Mouse (Mus musculus) heart, postnatal 0 days (tissue): ENCODE data around the gene Atp5s. TPM values are rescaled to one million over a fixed set of nuclear protein-coding genes. Genes with fewer than 3 reads are reported as not detected.

ENCODE experiments used
- ATAC-seq: fragments of 200-750 bp; cut with Nextera tagmentation; 2 replicates; pipeline ENCODE4 v1.8.0; 2017; ENCODE audit warnings: low read depth, moderate number of reproducible peaks, moderate library complexity; ENCODE audit not compliant: insufficient read depth
- DNase-seq: peaks from one replicate; pipeline ENCODE4 v3.0.0-alpha.2; 2016; ENCODE audit warnings: low spot score
- H3K27ac ChIP-seq: fragments of 300-500 bp; sonication (generic); 2 replicates; pipeline ENCODE4 v1.5.1; 2014; ENCODE audit warnings: low read depth, mild to moderate bottlenecking
- H3K27me3 ChIP-seq: fragments of 300-500 bp; sonication (generic); 2 replicates; pipeline ENCODE4 v1.6.1; 2014; ENCODE audit warnings: low read length, mixed read lengths; ENCODE audit not compliant: control insufficient read depth, insufficient read depth
- H3K36me3 ChIP-seq: fragments of 300-500 bp; sonication (generic); replicated peaks from 2 replicates; pipeline ENCODE4 v1.6.1; 2014; ENCODE audit warnings: low read length, mixed read lengths; ENCODE audit not compliant: control insufficient read depth, insufficient read depth
- H3K4me1 ChIP-seq: fragments of 300-500 bp; sonication (generic); 2 replicates; pipeline ENCODE4 v1.6.1; 2014; ENCODE audit warnings: antibody characterized with exemption; ENCODE audit not compliant: control insufficient read depth, insufficient read depth
- H3K4me2 ChIP-seq: fragments of 300-500 bp; sonication (generic); 2 replicates; pipeline ENCODE4 v1.6.1; 2014; ENCODE audit warnings: low read depth, mild to moderate bottlenecking, low read length, moderate library complexity
- H3K4me3 ChIP-seq: fragments of 300-500 bp; sonication (generic); 2 replicates; pipeline ENCODE4 v1.5.1; 2014; ENCODE audit warnings: low read depth, low read length
- H3K9ac ChIP-seq: fragments of 300-500 bp; sonication (generic); replicated peaks from 2 replicates; pipeline ENCODE4 v1.6.1; 2014; ENCODE audit warnings: low read depth, low read length, mixed read lengths
- H3K9me3 ChIP-seq: fragments of 300-500 bp; sonication (generic); replicated peaks from 2 replicates; pipeline ENCODE4 v1.6.1; 2016; ENCODE audit warnings: low read length; ENCODE audit not compliant: control insufficient read depth
- CTCF ChIP-seq: IDR thresholded peaks from 2 replicates; pipeline ENCODE4 v1.5.1; 2016; ENCODE audit warnings: antibody characterized with exemption, control low read depth, low read depth
- EP300 ChIP-seq: IDR thresholded peaks from 2 replicates; pipeline ENCODE4 v1.6.1; 2016; ENCODE audit warnings: antibody characterized with exemption, low read depth
- WGBS: fragments of 180-500 bp; shearing (Covaris S2); extraction: QIAGEN DNeasy Blood & Tissue Kit; methylation state at CpG from one replicate; pipeline ENCODE4 v1.1.7; 2014; 5-methylcytosine and 5-hydroxymethylcytosine counted together
- polyA plus RNA-seq: library from polyadenylated mRNA; unstranded; fragments of >200 nt; fragmentation: Nextera tagmentation; extraction: Ambion mirVana; gene quantifications from 2 replicates; pipeline ENCODE4 v1.2.1, GENCODE M21; 2015
- total RNA-seq: library from RNA; depleted of rRNA; stranded (reverse); fragments of >200 nt; gene quantifications from 2 replicates; pipeline ENCODE4 v1.2.3, GENCODE M21; 2014; ENCODE audit warnings: low replicate concordance

Atp5s gene
- total and polyA plus RNA-seq, 2 experiments from 2014 or later = 8.9 to 40.9 TPM

GRCm38 (mm10) chr12:69760743-69761406, 36.1 kb downstream of the Atp5s start:
- no peaks in the 10 kb centered on the region for H3K36me3 ChIP-seq
- H3K9ac ChIP-seq = no peak overlapping the region
- no peak for DNase-seq
- H3K4me1 ChIP-seq = peaks cover 21% of the 10 kb centered on the region
- no peaks in the 10 kb centered on the region for H3K27me3 ChIP-seq
- TF ChIP-seq EP300 (no peak), CTCF (no peak)
- no peak overlapping the region for H3K4me2 ChIP-seq
- no peaks in the 10 kb centered on the region for H3K9me3 ChIP-seq
- 82% methylated on average over 20 of the region's 20 CpGs for WGBS
- peak overlapping the region; percentile 5; the same call in 1 of the 2 replicates for H3K27ac ChIP-seq
- H3K4me3 ChIP-seq = no peak overlapping the region
- no peak for ATAC-seq

- DNase-seq (no peak), ATAC-seq (no peak)
- no peak overlapping the region for H3K4me2 ChIP-seq
- H3K27ac ChIP-seq = peak overlapping the region; percentile 17; the same call in 1 of the 2 replicates
- no peak overlapping the region for H3K4me3 ChIP-seq
- peaks cover 17% of the 10 kb centered on the region for H3K4me1 ChIP-seq
- H3K36me3 ChIP-seq = no peaks in the 10 kb centered on the region
- H3K27me3 ChIP-seq = no peaks in the 10 kb centered on the region
- no peaks in the 10 kb centered on the region for H3K9me3 ChIP-seq
- no peak overlapping the region for H3K9ac ChIP-seq
- WGBS = 57% methylated on average over 2 of the region's 2 CpGs
- TF ChIP-seq EP300 (peak; percentile 93), CTCF (no peak)
Observed at GRCm38 (mm10) chr12:69761603-69762002, 36.9 kb downstream of the Atp5s start.

GRCm38 (mm10) chr12:69765543-69765942, 40.8 kb downstream of the Atp5s start:
- 80% methylated on average over 9 of the region's 9 CpGs for WGBS
- ATAC-seq = no peak

GRCm38 (mm10) chr12:69766185-69766904, 41.6 kb downstream of the Atp5s start:
- H3K27me3 ChIP-seq = no peaks in the 10 kb centered on the region
- WGBS = 78% methylated on average over 10 of the region's 10 CpGs
- TF ChIP-seq EP300 (no peak), CTCF (no peak)
- ATAC-seq (no peak), DNase-seq (no peak)
- H3K9me3 ChIP-seq = no peaks in the 10 kb centered on the region
- no peak overlapping the region for H3K4me2 ChIP-seq
- no peak overlapping the region for H3K4me3 ChIP-seq
- H3K4me1 ChIP-seq = no peaks in the 10 kb centered on the region
- no peak overlapping the region for H3K27ac ChIP-seq
- no peaks in the 10 kb centered on the region for H3K36me3 ChIP-seq
- no peak overlapping the region for H3K9ac ChIP-seq

More at GRCm38 (mm10) chr12:69765543-69765942, 40.8 kb downstream of the Atp5s start:
- Histone ChIP-seq H3K4me3 (no peak overlapping the region), H3K27ac (no peak overlapping the region), H3K4me2 (no peak overlapping the region), H3K4me1 (no peaks in the 10 kb centered on the region), H3K36me3 (no peaks in the 10 kb centered on the region), H3K9me3 (no peaks in the 10 kb centered on the region), H3K9ac (no peak overlapping the region), H3K27me3 (no peaks in the 10 kb centered on the region)
- no peak for TF ChIP-seq CTCF
- no peak for TF ChIP-seq EP300
- DNase-seq = no peak

GRCm38 (mm10) chr12:69767476-69768258, 42.9 kb downstream of the Atp5s start:
- Histone ChIP-seq H3K4me1 (no peaks in the 10 kb centered on the region), H3K9ac (no peak overlapping the region), H3K36me3 (no peaks in the 10 kb centered on the region), H3K9me3 (no peaks in the 10 kb centered on the region), H3K27ac (no peak overlapping the region), H3K4me2 (no peak overlapping the region), H3K4me3 (no peak overlapping the region), H3K27me3 (no peaks in the 10 kb centered on the region)
- 53% methylated on average over 9 of the region's 9 CpGs for WGBS
- DNase-seq = no peak
- ATAC-seq = no peak
- TF ChIP-seq EP300 (no peak), CTCF (no peak)
